Mouse (Mus musculus): ENCODE measurements around the gene Slc6a19. TPM values are rescaled to one million over a fixed set of nuclear protein-coding genes. Genes with fewer than 3 reads are reported as not detected.
A peak's percentile ranks its signal among the peaks of the same experiment; 100 is the strongest.

Slc6a19 gene
- polyA plus RNA-seq, 1 experiment = 0.16 TPM

DNA sequence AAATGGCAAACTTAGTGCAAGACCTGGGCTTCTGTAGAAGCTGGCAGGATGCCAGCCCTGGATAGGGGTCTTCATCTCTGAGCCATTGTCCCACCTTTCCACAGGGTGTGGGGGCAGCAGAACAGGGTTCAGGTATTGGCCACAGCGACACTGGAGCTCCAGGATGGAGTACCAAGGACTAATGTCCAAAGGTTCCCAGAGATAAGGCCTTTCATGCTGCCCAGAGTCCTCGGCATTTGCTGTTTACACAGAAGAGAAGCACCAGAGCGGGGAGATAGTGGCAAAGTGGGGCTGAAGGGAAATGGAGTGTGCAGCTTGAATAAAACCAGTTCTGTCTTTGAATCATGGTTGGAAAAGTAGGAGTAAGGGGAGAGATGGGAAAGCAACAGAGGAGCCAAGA, 8.1 kb downstream of the Slc6a19 start:
- TF ChIP-seq CTCF (IDR thresholded peaks at IDR 0.05; ENCODE audit: low read depth, low read length) = no peak
- no peak for TF ChIP-seq POLR2A (IDR thresholded peaks at IDR 0.05; ENCODE audit: insufficient read depth, low read length)
- TF ChIP-seq EP300 (IDR thresholded peaks at IDR 0.05; ENCODE audit: insufficient read depth, low read depth, low read length) = no peak
- Histone ChIP-seq H3K4me1 (ENCODE audit: control insufficient read depth, insufficient read depth, low read length) (no peaks in the 10 kb centered on the region), H3K4me3 (ENCODE audit: low read depth, low read length) (no peak overlapping the region), H3K9me3 (replicated peaks; ENCODE audit: control insufficient read depth, insufficient read depth, low read length, poor library complexity, severe bottlenecking) (no peaks in the 10 kb centered on the region), H3K36me3 (ENCODE audit: control insufficient read depth, insufficient read depth, low read length, poor library complexity, severe bottlenecking) (no peaks in the 10 kb centered on the region), H3K27ac (ENCODE audit: insufficient read depth, low read length) (no peak overlapping the region), H3K9ac (ENCODE audit: low read depth, poor library complexity, severe bottlenecking) (no peak overlapping the region), H3K27me3 (ENCODE audit: control insufficient read depth, insufficient read depth, low read length, poor library complexity, severe bottlenecking) (no peaks in the 10 kb centered on the region)

GRCm38 (mm10) chr13:73694972-73695371, 9.7 kb downstream of the Slc6a19 start:
- Histone ChIP-seq H3K9ac (ENCODE audit: low read depth, poor library complexity, severe bottlenecking) (no peak overlapping the region), H3K27me3 (ENCODE audit: control insufficient read depth, insufficient read depth, low read length, poor library complexity, severe bottlenecking) (no peaks in the 10 kb centered on the region), H3K27ac (ENCODE audit: insufficient read depth, low read length) (no peak overlapping the region), H3K4me3 (ENCODE audit: low read depth, low read length) (no peak overlapping the region), H3K36me3 (ENCODE audit: control insufficient read depth, insufficient read depth, low read length, poor library complexity, severe bottlenecking) (no peaks in the 10 kb centered on the region), H3K9me3 (replicated peaks; ENCODE audit: control insufficient read depth, insufficient read depth, low read length, poor library complexity, severe bottlenecking) (no peaks in the 10 kb centered on the region), H3K4me1 (ENCODE audit: control insufficient read depth, insufficient read depth, low read length) (no peaks in the 10 kb centered on the region)
- no peak for TF ChIP-seq CTCF (IDR thresholded peaks at IDR 0.05; ENCODE audit: low read depth, low read length)
- no peak for TF ChIP-seq EP300 (IDR thresholded peaks at IDR 0.05; ENCODE audit: insufficient read depth, low read depth, low read length)
- no peak for TF ChIP-seq POLR2A (IDR thresholded peaks at IDR 0.05; ENCODE audit: insufficient read depth, low read length)

DNA sequence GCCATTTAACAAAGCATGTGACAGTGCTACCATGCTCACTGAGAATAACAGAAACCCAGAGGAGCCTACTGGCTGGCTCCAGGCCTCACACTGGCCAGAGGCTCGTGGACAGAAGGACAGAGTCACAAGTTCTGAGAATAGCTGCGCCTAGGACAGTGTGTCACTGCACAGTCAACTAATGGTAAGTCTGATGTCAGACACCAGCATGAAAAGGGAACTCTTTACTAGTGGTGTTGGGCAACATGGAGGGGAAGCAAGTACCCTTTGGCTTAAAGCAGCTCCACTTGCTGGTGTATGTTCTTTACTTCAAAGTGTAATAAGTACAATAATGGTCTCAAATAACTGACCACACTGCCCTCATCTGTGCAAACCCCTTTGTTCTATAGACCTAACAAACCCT, 11.3 kb downstream of the Slc6a19 start:
- Histone ChIP-seq H3K27ac (ENCODE audit: insufficient read depth, low read length) (no peak overlapping the region), H3K4me1 (ENCODE audit: control insufficient read depth, insufficient read depth, low read length) (no peaks in the 10 kb centered on the region), H3K36me3 (ENCODE audit: control insufficient read depth, insufficient read depth, low read length, poor library complexity, severe bottlenecking) (no peaks in the 10 kb centered on the region), H3K9ac (ENCODE audit: low read depth, poor library complexity, severe bottlenecking) (no peak overlapping the region), H3K27me3 (ENCODE audit: control insufficient read depth, insufficient read depth, low read length, poor library complexity, severe bottlenecking) (no peaks in the 10 kb centered on the region), H3K9me3 (replicated peaks; ENCODE audit: control insufficient read depth, insufficient read depth, low read length, poor library complexity, severe bottlenecking) (no peaks in the 10 kb centered on the region), H3K4me3 (ENCODE audit: low read depth, low read length) (no peak overlapping the region)
- TF ChIP-seq EP300 (IDR thresholded peaks at IDR 0.05; ENCODE audit: insufficient read depth, low read depth, low read length) (no peak), CTCF (IDR thresholded peaks at IDR 0.05; ENCODE audit: low read depth, low read length) (no peak), POLR2A (IDR thresholded peaks at IDR 0.05; ENCODE audit: insufficient read depth, low read length) (no peak)

- TF ChIP-seq POLR2A (IDR thresholded peaks at IDR 0.05; ENCODE audit: insufficient read depth, low read length) = no peak
- peak; percentile 96 for TF ChIP-seq CTCF (IDR thresholded peaks at IDR 0.05; ENCODE audit: low read depth, low read length)
- H3K9ac ChIP-seq (ENCODE audit: low read depth, poor library complexity, severe bottlenecking) = no peak overlapping the region
- no peak overlapping the region for H3K27ac ChIP-seq (ENCODE audit: insufficient read depth, low read length)
- H3K27me3 ChIP-seq (ENCODE audit: control insufficient read depth, insufficient read depth, low read length, poor library complexity, severe bottlenecking) = no peaks in the 10 kb centered on the region
- H3K4me1 ChIP-seq (ENCODE audit: control insufficient read depth, insufficient read depth, low read length) = no peaks in the 10 kb centered on the region
- H3K4me3 ChIP-seq (ENCODE audit: low read depth, low read length) = no peak overlapping the region
- no peaks in the 10 kb centered on the region for H3K9me3 ChIP-seq (replicated peaks; ENCODE audit: control insufficient read depth, insufficient read depth, low read length, poor library complexity, severe bottlenecking)
- no peaks in the 10 kb centered on the region for H3K36me3 ChIP-seq (ENCODE audit: control insufficient read depth, insufficient read depth, low read length, poor library complexity, severe bottlenecking)
Measured at GRCm38 (mm10) chr13:73692249-73692868, 12.3 kb downstream of the Slc6a19 start.

DNA sequence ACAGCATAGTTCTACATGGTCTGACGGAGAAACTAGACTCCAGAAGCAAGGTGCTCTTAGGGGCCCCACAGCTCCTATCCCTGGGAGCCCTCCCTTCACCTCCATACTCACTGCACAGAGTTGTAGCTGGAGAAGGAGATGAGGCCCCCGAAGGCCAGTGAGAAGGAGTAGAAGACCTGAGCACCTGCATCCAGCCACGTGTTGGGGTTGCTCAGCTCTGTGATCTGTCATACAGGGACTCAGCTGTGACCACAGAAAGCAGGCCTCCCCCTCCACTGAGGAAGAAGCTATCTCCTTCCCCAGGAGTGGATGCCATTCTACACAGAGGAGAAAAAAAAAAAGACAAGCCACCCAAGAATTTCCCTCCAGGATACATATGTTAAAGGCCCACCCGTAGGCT, 15.7 kb downstream of the Slc6a19 start:
- no peaks in the 10 kb centered on the region for H3K4me1 ChIP-seq (ENCODE audit: control insufficient read depth, insufficient read depth, low read length)
- TF ChIP-seq EP300 (IDR thresholded peaks at IDR 0.05; ENCODE audit: insufficient read depth, low read depth, low read length) (no peak), POLR2A (IDR thresholded peaks at IDR 0.05; ENCODE audit: insufficient read depth, low read length) (no peak), CTCF (IDR thresholded peaks at IDR 0.05; ENCODE audit: low read depth, low read length) (no peak)
- H3K36me3 ChIP-seq (ENCODE audit: control insufficient read depth, insufficient read depth, low read length, poor library complexity, severe bottlenecking) = no peaks in the 10 kb centered on the region
- H3K27ac ChIP-seq (ENCODE audit: insufficient read depth, low read length) = no peak overlapping the region
- no peak overlapping the region for H3K9ac ChIP-seq (ENCODE audit: low read depth, poor library complexity, severe bottlenecking)
- no peaks in the 10 kb centered on the region for H3K27me3 ChIP-seq (ENCODE audit: control insufficient read depth, insufficient read depth, low read length, poor library complexity, severe bottlenecking)
- H3K9me3 ChIP-seq (replicated peaks; ENCODE audit: control insufficient read depth, insufficient read depth, low read length, poor library complexity, severe bottlenecking) = no peaks in the 10 kb centered on the region
- H3K4me3 ChIP-seq (ENCODE audit: low read depth, low read length) = no peak overlapping the region

GRCm38 (mm10) chr13:73687601-73688000, 17.1 kb downstream of the Slc6a19 start:
- no peak overlapping the region for H3K9ac ChIP-seq (ENCODE audit: low read depth, poor library complexity, severe bottlenecking)
- TF ChIP-seq POLR2A (IDR thresholded peaks at IDR 0.05; ENCODE audit: insufficient read depth, low read length) (no peak), CTCF (IDR thresholded peaks at IDR 0.05; ENCODE audit: low read depth, low read length) (no peak)
- no peaks in the 10 kb centered on the region for H3K36me3 ChIP-seq (ENCODE audit: control insufficient read depth, insufficient read depth, low read length, poor library complexity, severe bottlenecking)
- H3K27me3 ChIP-seq (ENCODE audit: control insufficient read depth, insufficient read depth, low read length, poor library complexity, severe bottlenecking) = no peaks in the 10 kb centered on the region
- no peak overlapping the region for H3K27ac ChIP-seq (ENCODE audit: insufficient read depth, low read length)
- H3K9me3 ChIP-seq (replicated peaks; ENCODE audit: control insufficient read depth, insufficient read depth, low read length, poor library complexity, severe bottlenecking) = no peaks in the 10 kb centered on the region
- H3K4me1 ChIP-seq (ENCODE audit: control insufficient read depth, insufficient read depth, low read length) = no peaks in the 10 kb centered on the region
- no peak overlapping the region for H3K4me3 ChIP-seq (ENCODE audit: low read depth, low read length)

Measured in ES-Bruce4 (cell line).